Mouse (Mus musculus) thymus, adult 2 months (tissue): ENCODE measurements at regions not wholly inside any gene's neighbourhood (a gene's known extent, or its start where the extent isn't known, plus 50 kb on each side); places are given as distances from the start of the nearest gene placed in this dataset.

Experiments
- CTCF ChIP-seq: fragments of 200-500 bp; IDR thresholded peaks from 2 replicates; pipeline ENCODE4 v1.5.1; 2012; ENCODE audit warnings: mild to moderate bottlenecking, control low read depth, low read length, moderate library complexity, borderline replicate concordance; ENCODE audit not compliant: control insufficient read depth, poor library complexity, insufficient read depth; ENCODE audit errors: extremely low read depth
- POLR2A ChIP-seq: fragments of 200-500 bp; IDR thresholded peaks from 2 replicates; pipeline ENCODE4 v1.6.1; 2012; ENCODE audit warnings: mild to moderate bottlenecking, low read length, control low read depth, moderate library complexity; ENCODE audit not compliant: control insufficient read depth, poor library complexity, insufficient read depth; ENCODE audit errors: extremely low read depth

- TF ChIP-seq CTCF (no peak), POLR2A (no peak)
These were observed 96.0 kb downstream of the En1 start for GRCm38 (mm10) chr1:120698189-120698588.
